Mouse (Mus musculus) midbrain, postnatal 0 days (tissue): ENCODE measurements at regions not wholly inside any gene's neighbourhood (a gene's known extent, or its start where the extent isn't known, plus 50 kb on each side); places are given as distances from the start of the nearest gene placed in this dataset.
A peak's percentile ranks its signal among the peaks of the same experiment; 100 is the strongest.

ENCODE experiments used
- ATAC-seq: fragments of 200-750 bp; cut with Nextera tagmentation; 2 replicates; pipeline ENCODE4 v1.8.0; 2017; ENCODE audit warnings: moderate number of reproducible peaks, mild to moderate bottlenecking, moderate TSS enrichment, moderate library complexity; ENCODE audit not compliant: low FRiP score
- DNase-seq: peaks from one replicate; pipeline ENCODE4 v3.0.0-alpha.2; 2015; ENCODE audit warnings: low spot score
- H3K27ac ChIP-seq: fragments of 300-500 bp; sonication (generic); 2 replicates; pipeline ENCODE4 v1.5.1; 2014; ENCODE audit warnings: low read depth, mild to moderate bottlenecking, low read length, mixed read lengths
- H3K27me3 ChIP-seq: fragments of 300-500 bp; sonication (generic); 2 replicates; pipeline ENCODE4 v1.6.1; 2014; ENCODE audit warnings: low read length, control low read depth, mixed read lengths; ENCODE audit not compliant: insufficient read depth
- H3K36me3 ChIP-seq: fragments of 300-500 bp; sonication (generic); 2 replicates; pipeline ENCODE4 v1.6.1; 2014; ENCODE audit warnings: low read length, control low read depth, mixed read lengths; ENCODE audit not compliant: insufficient read depth
- H3K4me1 ChIP-seq: fragments of 300-500 bp; sonication (generic); 2 replicates; pipeline ENCODE4 v1.6.1; 2014; ENCODE audit warnings: mild to moderate bottlenecking, control low read depth, antibody characterized with exemption, low read length, mixed read lengths; ENCODE audit not compliant: insufficient read depth
- H3K4me2 ChIP-seq: fragments of 300-500 bp; sonication (generic); 2 replicates; pipeline ENCODE4 v1.6.1; 2014; ENCODE audit warnings: low read depth, mild to moderate bottlenecking, low read length, mixed read lengths; ENCODE audit not compliant: poor library complexity, severe bottlenecking
- H3K4me3 ChIP-seq: fragments of 300-500 bp; sonication (generic); 2 replicates; pipeline ENCODE4 v1.5.1; 2014; ENCODE audit warnings: low read depth, mild to moderate bottlenecking, low read length, moderate library complexity
- H3K9ac ChIP-seq: fragments of 300-500 bp; sonication (generic); replicated peaks from 2 replicates; pipeline ENCODE4 v1.6.1; 2014; ENCODE audit warnings: mild to moderate bottlenecking, low read length, moderate library complexity, mixed read lengths; ENCODE audit not compliant: poor library complexity, severe bottlenecking
- H3K9me3 ChIP-seq: fragments of 300-500 bp; sonication (generic); 2 replicates; pipeline ENCODE4 v1.6.1; 2016; ENCODE audit warnings: low read length, control low read depth
- CTCF ChIP-seq: IDR thresholded peaks from 2 replicates; pipeline ENCODE4 v1.5.1; 2016; ENCODE audit warnings: antibody characterized with exemption, mild to moderate bottlenecking
- WGBS: fragments of 180-500 bp; shearing (Covaris S2); extraction: QIAGEN DNeasy Blood & Tissue Kit; methylation state at CpG from one replicate; pipeline ENCODE4 v1.1.7; 2014; 5-methylcytosine and 5-hydroxymethylcytosine counted together

DNA sequence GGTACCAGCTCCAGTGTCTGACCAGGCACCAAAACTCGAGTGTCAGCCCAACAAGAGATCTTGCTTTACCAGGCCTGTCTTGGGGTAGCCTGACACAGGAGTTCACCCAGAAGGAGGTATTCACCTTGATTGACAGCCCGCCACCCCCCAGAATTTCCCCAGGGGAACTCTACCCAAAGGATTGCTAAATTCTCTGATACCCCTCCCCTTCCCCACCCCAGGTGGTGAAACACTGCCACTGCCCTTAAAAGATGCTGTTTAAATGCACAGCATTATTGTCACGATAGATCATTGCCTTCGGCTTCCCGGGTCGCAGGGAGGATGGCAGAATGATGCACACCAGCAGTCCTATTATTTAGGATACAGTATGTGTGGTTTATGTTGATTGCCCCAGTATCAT lies 476.8 kb downstream of the Prss52 start:
- Histone ChIP-seq H3K27ac (peak overlapping the region; percentile 100), H3K4me1 (peaks cover 13% of the 10 kb centered on the region; the same call in 1 of the 2 replicates), H3K9me3 (no peaks in the 10 kb centered on the region), H3K27me3 (no peaks in the 10 kb centered on the region), H3K9ac (no peak overlapping the region), H3K4me2 (peak overlapping the region; percentile 13), H3K4me3 (no peak overlapping the region), H3K36me3 (peaks cover 2% of the 10 kb centered on the region; the same call in 1 of the 2 replicates)
- no peak for ATAC-seq
- 23% methylated on average over 6 of the region's 6 CpGs for WGBS
- peak; percentile 8 for TF ChIP-seq CTCF
- DNase-seq, result no peak

GRCm38 (mm10) chr14:64581705-64582104 lies 477.6 kb downstream of the Prss52 start:
- H3K4me1 ChIP-seq, result peaks cover 15% of the 10 kb centered on the region; the same call in 1 of the 2 replicates
- ATAC-seq, result no peak
- no peak for DNase-seq
- TF ChIP-seq CTCF, result no peak
- peak overlapping the region; percentile 42; the same call in 1 of the 2 replicates for H3K9ac ChIP-seq
- WGBS, result 10% methylated on average over 7 of the region's 7 CpGs
- no peaks in the 10 kb centered on the region for H3K27me3 ChIP-seq
- no peaks in the 10 kb centered on the region for H3K9me3 ChIP-seq
- peak overlapping the region; percentile 32 for H3K4me2 ChIP-seq
- H3K27ac ChIP-seq, result peak overlapping the region; percentile 100
- H3K36me3 ChIP-seq, result peaks cover 2% of the 10 kb centered on the region; the same call in 1 of the 2 replicates
- H3K4me3 ChIP-seq, result no peak overlapping the region

- H3K4me1 ChIP-seq, result peaks cover 16% of the 10 kb centered on the region; the same call in 1 of the 2 replicates
- DNase-seq, result no peak
These were observed 478.7 kb downstream of the Prss52 start for GRCm38 (mm10) chr14:64582822-64583221.

DNA sequence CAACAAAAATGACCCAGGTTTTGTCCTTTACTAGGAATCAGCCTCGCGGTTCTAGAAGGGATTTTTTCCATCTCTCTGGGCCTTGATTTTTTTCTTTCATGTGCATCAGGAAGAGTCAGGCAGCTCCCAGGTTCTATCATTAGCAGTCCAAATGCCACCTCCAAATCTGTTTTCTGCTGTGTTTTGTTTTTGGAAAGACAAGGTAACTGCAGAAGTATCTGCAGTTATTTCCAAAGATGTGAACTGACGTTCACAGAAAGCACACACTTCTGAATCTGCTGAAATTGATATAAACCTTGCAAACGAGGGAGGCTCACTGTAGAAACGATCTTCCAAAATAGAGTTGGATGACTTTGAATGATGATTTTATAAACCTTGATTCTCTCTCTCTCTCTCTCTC lies 480.1 kb downstream of the Prss52 start:
- H3K4me2 ChIP-seq, result no peak overlapping the region
- H3K9ac ChIP-seq, result no peak overlapping the region; the same call in 1 of the 2 replicates

More at GRCm38 (mm10) chr14:64582822-64583221, 478.7 kb downstream of the Prss52 start:
- Histone ChIP-seq H3K4me2 (no peak overlapping the region; the same call in 1 of the 2 replicates), H3K36me3 (peaks cover 2% of the 10 kb centered on the region; the same call in 1 of the 2 replicates), H3K9ac (no peak overlapping the region; the same call in 1 of the 2 replicates), H3K4me3 (no peak overlapping the region), H3K27ac (peak overlapping the region; percentile 100), H3K27me3 (no peaks in the 10 kb centered on the region), H3K9me3 (no peaks in the 10 kb centered on the region)
- ATAC-seq, result no peak
- no peak for TF ChIP-seq CTCF
- 17% methylated on average over 4 of the region's 4 CpGs for WGBS

DNA sequence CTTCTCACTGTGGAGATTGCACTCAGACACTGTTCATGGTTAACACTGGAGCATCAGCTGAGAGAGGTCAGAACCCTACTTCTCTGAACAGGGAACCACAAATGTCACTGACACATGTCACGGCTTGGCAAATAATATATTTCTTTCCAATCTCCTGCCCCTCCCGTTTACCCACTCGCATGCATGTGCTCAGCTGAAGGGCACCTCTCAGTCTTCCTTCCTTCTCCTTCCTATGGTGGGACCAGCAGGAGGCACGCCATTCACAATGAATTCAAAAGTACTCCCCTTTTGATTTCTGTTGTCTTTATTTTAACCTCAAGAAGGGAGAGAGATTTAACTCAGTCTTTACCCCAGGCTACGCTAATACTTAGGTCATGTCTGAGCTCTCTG lies 481.0 kb downstream of the Prss52 start:
- peaks cover 15% of the 10 kb centered on the region; the same call in 1 of the 2 replicates for H3K4me1 ChIP-seq
- DNase-seq (no peak), ATAC-seq (no peak)
- peaks cover under 1% of the 10 kb centered on the region; the same call in 1 of the 2 replicates for H3K36me3 ChIP-seq
- 8% methylated on average over 5 of the region's 5 CpGs for WGBS
- peak overlapping the region; percentile 95 for H3K4me2 ChIP-seq
- peak overlapping the region; percentile 100 for H3K27ac ChIP-seq
- peak overlapping the region; percentile 99 for H3K9ac ChIP-seq
- no peaks in the 10 kb centered on the region for H3K9me3 ChIP-seq
- H3K4me3 ChIP-seq, result no peak overlapping the region
- peak; percentile 36; the same call in 1 of the 2 replicates for TF ChIP-seq CTCF
- H3K27me3 ChIP-seq, result no peaks in the 10 kb centered on the region

More for the DNA sequence above, 480.1 kb downstream of the Prss52 start:
- Histone ChIP-seq H3K27me3 (no peaks in the 10 kb centered on the region), H3K36me3 (peaks cover 2% of the 10 kb centered on the region; the same call in 1 of the 2 replicates), H3K27ac (peak overlapping the region; percentile 100), H3K9me3 (no peaks in the 10 kb centered on the region), H3K4me1 (peaks cover 16% of the 10 kb centered on the region; the same call in 1 of the 2 replicates), H3K4me3 (no peak overlapping the region)
- no peak for TF ChIP-seq CTCF
- no peak for DNase-seq
- 40% methylated on average over 5 of the region's 5 CpGs for WGBS
- no peak for ATAC-seq

DNA sequence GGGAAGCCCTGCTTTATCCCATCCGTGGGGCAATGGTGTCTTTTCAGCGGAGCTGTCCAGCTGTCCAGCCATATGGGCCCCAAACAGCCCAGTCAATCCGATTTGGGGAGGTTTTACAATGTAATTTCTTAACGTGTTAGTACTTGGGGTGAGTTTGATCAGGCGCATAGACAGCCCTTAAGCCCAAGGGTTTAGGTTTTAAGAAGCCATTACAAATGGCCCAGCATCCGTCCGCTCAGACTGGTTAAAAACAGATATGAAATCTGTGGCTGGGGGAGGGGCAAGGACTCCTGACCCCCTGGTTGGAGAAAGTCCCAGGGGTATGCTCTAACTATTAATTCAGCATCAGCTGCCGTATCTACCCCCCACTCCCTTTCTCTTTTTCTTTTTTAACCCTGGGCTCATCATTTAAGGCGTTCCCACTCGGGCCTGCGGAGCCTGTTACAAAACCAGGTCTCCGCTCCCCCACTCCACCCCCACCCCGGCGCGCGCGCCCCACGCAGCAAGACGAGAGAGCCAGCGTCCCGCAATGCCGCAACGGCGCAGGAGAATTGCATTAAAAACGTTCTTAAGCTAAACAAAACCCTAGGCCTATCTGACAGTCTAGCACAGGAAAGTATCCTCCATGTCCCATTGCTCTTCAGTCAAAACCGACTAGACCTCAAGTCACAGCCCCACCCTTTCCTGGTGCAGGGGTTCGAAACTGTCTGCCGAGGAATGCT lies 481.5 kb downstream of the Prss52 start:
- H3K27me3 ChIP-seq, result no peaks in the 10 kb centered on the region
- no peak for TF ChIP-seq CTCF
- H3K27ac ChIP-seq, result peak overlapping the region; percentile 100
- H3K4me3 ChIP-seq, result peak overlapping the region; percentile 67; the same call in 1 of the 2 replicates
- 3% methylated on average over 28 of the region's 28 CpGs for WGBS
- ATAC-seq, result no peak
- peak; percentile 63 for DNase-seq
- H3K36me3 ChIP-seq, result peaks cover 1% of the 10 kb centered on the region; the same call in 1 of the 2 replicates
- peaks cover 10% of the 10 kb centered on the region; the same call in 1 of the 2 replicates for H3K4me1 ChIP-seq
- peak overlapping the region; percentile 99 for H3K9ac ChIP-seq
- H3K9me3 ChIP-seq, result no peaks in the 10 kb centered on the region
- H3K4me2 ChIP-seq, result peak overlapping the region; percentile 95
